Mouse (Mus musculus) heart, postnatal 0 days (tissue): ENCODE results near the gene Dennd4a. TPM values are rescaled to one million over a fixed set of nuclear protein-coding genes. Genes with fewer than 3 reads are reported as not detected.

ENCODE experiments used
- ATAC-seq: fragments of 200-750 bp; cut with Nextera tagmentation; 2 replicates; pipeline ENCODE4 v1.8.0; 2017; ENCODE audit warnings: low read depth, moderate number of reproducible peaks, moderate library complexity; ENCODE audit not compliant: insufficient read depth
- DNase-seq: peaks from one replicate; pipeline ENCODE4 v3.0.0-alpha.2; 2016; ENCODE audit warnings: low spot score
- H3K27ac ChIP-seq: fragments of 300-500 bp; sonication (generic); 2 replicates; pipeline ENCODE4 v1.5.1; 2014; ENCODE audit warnings: low read depth, mild to moderate bottlenecking
- H3K27me3 ChIP-seq: fragments of 300-500 bp; sonication (generic); 2 replicates; pipeline ENCODE4 v1.6.1; 2014; ENCODE audit warnings: low read length, mixed read lengths; ENCODE audit not compliant: control insufficient read depth, insufficient read depth
- H3K36me3 ChIP-seq: fragments of 300-500 bp; sonication (generic); replicated peaks from 2 replicates; pipeline ENCODE4 v1.6.1; 2014; ENCODE audit warnings: low read length, mixed read lengths; ENCODE audit not compliant: control insufficient read depth, insufficient read depth
- H3K4me1 ChIP-seq: fragments of 300-500 bp; sonication (generic); 2 replicates; pipeline ENCODE4 v1.6.1; 2014; ENCODE audit warnings: antibody characterized with exemption; ENCODE audit not compliant: control insufficient read depth, insufficient read depth
- H3K4me2 ChIP-seq: fragments of 300-500 bp; sonication (generic); 2 replicates; pipeline ENCODE4 v1.6.1; 2014; ENCODE audit warnings: low read depth, mild to moderate bottlenecking, low read length, moderate library complexity
- H3K4me3 ChIP-seq: fragments of 300-500 bp; sonication (generic); 2 replicates; pipeline ENCODE4 v1.5.1; 2014; ENCODE audit warnings: low read depth, low read length
- H3K9ac ChIP-seq: fragments of 300-500 bp; sonication (generic); replicated peaks from 2 replicates; pipeline ENCODE4 v1.6.1; 2014; ENCODE audit warnings: low read depth, low read length, mixed read lengths
- H3K9me3 ChIP-seq: fragments of 300-500 bp; sonication (generic); replicated peaks from 2 replicates; pipeline ENCODE4 v1.6.1; 2016; ENCODE audit warnings: low read length; ENCODE audit not compliant: control insufficient read depth
- CTCF ChIP-seq: IDR thresholded peaks from 2 replicates; pipeline ENCODE4 v1.5.1; 2016; ENCODE audit warnings: antibody characterized with exemption, control low read depth, low read depth
- EP300 ChIP-seq: IDR thresholded peaks from 2 replicates; pipeline ENCODE4 v1.6.1; 2016; ENCODE audit warnings: antibody characterized with exemption, low read depth
- WGBS: fragments of 180-500 bp; shearing (Covaris S2); extraction: QIAGEN DNeasy Blood & Tissue Kit; methylation state at CpG from one replicate; pipeline ENCODE4 v1.1.7; 2014; 5-methylcytosine and 5-hydroxymethylcytosine counted together
- polyA plus RNA-seq: library from polyadenylated mRNA; unstranded; fragments of >200 nt; fragmentation: Nextera tagmentation; extraction: Ambion mirVana; gene quantifications from 2 replicates; pipeline ENCODE4 v1.2.1, GENCODE M21; 2015
- total RNA-seq: library from RNA; depleted of rRNA; stranded (reverse); fragments of >200 nt; gene quantifications from 2 replicates; pipeline ENCODE4 v1.2.3, GENCODE M21; 2014; ENCODE audit warnings: low replicate concordance; rRNA removed

Gene Dennd4a
- total and polyA plus RNA-seq, 2 experiments from 2014 or later, result 3.1 to 7.0 TPM

DNA sequence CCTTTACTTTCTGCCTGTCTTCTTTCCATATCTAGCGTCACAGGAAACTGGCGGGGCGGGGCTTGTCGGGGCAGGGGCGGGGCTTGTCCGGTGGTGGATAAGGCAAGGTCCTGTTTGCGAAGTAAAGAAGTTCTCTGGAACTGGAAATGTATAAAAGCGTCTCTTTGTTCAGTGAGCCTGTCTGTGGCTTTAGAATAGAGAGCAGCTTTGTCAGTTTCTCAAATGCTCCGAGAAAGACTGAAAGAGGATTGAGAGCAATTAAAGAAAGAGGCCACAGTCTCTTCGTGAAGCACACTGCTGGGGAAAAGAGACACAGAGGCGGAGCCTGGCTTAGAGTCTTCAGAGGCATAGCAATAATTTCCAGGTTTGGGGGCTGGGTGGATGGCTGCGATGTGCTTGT is 145.2 kb downstream of the Dennd4a start:
- Histone ChIP-seq H3K4me1 (0 out of 2 replicates have a peak, but pooled peaks cover under 1% of the 10 kb centered on the region), H3K9me3 (no peaks in the 10 kb centered on the region), H3K4me3 (no peak overlapping the region), H3K36me3 (no peaks in the 10 kb centered on the region), H3K27me3 (peaks cover 10% of the 10 kb centered on the region; the same call in 1 of the 2 replicates), H3K27ac (no peak overlapping the region), H3K9ac (no peak overlapping the region), H3K4me2 (peak overlapping the region; percentile 28)
- 21% methylated on average over 12 of the region's 12 CpGs for WGBS
- DNase-seq (no peak), ATAC-seq (no peak)
- no peak for TF ChIP-seq CTCF
- no peak for TF ChIP-seq EP300

DNA sequence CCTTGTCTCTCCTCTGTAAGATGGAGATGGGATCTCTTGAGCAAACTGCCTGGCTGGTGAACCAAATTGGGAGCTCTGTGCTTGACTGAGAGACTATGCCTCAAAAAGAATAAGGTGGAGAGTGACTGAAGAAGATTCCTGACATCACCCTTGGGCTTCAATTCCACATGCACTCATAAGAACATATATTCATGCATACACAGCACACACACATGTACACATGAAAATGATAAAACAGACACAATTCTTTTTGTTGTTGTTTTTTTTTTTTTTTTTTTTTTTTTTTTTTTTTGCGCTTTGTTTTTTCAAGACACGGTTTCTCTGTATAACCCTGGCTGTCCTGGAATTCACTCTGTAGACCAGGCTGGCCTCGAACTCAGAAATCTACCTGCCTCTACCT is 146.1 kb downstream of the Dennd4a start:
- no peak for DNase-seq
- no peak overlapping the region for H3K9ac ChIP-seq
- H3K9me3 ChIP-seq, result no peaks in the 10 kb centered on the region
- H3K27me3 ChIP-seq, result peaks cover 2% of the 10 kb centered on the region; the same call in 1 of the 2 replicates
- no peaks in the 10 kb centered on the region for H3K36me3 ChIP-seq
- 74% methylated on average over 3 of the region's 3 CpGs for WGBS
- H3K4me1 ChIP-seq, result peaks cover 7% of the 10 kb centered on the region; the same call in 1 of the 2 replicates
- TF ChIP-seq CTCF (no peak), EP300 (no peak)
- H3K4me3 ChIP-seq, result no peak overlapping the region
- H3K4me2 ChIP-seq, result no peak overlapping the region
- ATAC-seq, result no peak
- H3K27ac ChIP-seq, result no peak overlapping the region

DNA sequence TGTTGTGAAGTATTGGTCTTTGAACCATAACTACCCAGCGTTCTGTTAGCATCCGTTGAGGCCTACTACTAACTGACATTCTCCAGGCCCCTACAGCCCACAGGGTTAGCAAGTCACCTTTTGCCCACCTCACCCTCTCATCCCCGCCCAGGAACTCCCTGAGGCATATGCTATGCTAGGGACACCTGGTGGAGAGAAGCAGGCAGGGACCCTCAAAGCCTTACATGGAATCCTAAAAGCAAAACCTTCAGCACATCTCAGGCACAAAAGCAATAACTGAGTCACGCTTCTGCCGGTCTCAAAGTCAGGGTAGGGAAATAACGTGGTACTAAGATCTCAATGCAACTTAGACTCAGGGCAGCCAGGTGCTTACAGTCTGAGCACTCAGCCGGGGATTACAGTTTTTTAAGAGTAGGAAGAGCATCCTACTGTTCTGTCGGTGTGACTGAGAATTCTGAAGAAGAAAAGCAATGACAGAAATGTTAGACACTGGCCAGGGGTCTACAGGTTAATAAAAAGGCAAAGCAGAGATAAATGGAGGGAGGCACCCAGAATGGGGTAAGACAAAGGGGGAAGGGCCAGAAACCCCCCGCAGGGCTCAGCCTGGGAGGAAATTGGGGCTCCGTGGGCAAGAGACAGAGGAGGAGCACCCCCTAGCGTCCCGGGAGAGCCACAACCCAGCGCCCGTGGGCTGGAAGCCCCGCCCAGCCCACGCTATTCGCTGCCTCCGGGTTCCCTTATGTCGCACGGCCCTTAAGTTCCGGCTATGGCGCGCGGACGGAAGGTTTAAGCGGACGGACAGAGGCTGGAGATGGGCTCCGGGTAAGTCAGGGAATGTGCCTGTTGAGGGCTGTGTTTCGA is 149.2 kb downstream of the Dennd4a start, which contains the start of gene Ints14:
Gene Ints14 (plus strand): TSS at position 789 of the 861 bp plus-strand sequence.
- peak; percentile 98 for ATAC-seq
- WGBS, result 3% methylated on average over 29 of the region's 29 CpGs
- TF ChIP-seq EP300 (no peak), CTCF (peak; percentile 77)

DNA sequence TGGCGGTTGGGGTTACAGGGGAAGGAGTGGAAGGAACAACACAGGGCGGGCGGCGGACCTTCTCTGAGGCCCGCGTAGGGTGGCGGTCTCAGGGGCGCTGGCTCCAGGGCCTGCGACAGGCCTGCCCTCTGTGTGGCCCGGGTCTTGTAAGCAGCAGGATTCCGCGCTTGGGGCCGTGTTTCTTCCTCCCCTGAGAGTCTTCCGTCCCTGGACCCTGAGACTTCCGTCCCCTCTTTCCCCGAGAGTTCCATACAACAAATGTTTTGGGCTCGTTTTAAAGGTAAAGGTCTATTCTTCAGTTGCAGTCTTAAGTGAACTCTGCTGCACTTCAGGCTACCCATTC is 149.8 kb downstream of the Dennd4a start:
- no peaks in the 10 kb centered on the region for H3K9me3 ChIP-seq
- H3K4me1 ChIP-seq, result peaks cover 7% of the 10 kb centered on the region; the same call in 1 of the 2 replicates
- H3K27me3 ChIP-seq, result no peaks in the 10 kb centered on the region
- TF ChIP-seq EP300, result no peak
- H3K9ac ChIP-seq, result peak overlapping the region; percentile 88
- peak overlapping the region; percentile 87 for H3K4me3 ChIP-seq
- under 1% methylated on average over 17 of the region's 17 CpGs for WGBS
- H3K36me3 ChIP-seq, result peaks cover 26% of the 10 kb centered on the region
- ATAC-seq, result peak; percentile 83
- no peak for DNase-seq
- peak overlapping the region; percentile 76 for H3K4me2 ChIP-seq
- peak overlapping the region; percentile 90 for H3K27ac ChIP-seq

More for the DNA sequence above, 149.2 kb downstream of the Dennd4a start, which contains the start of gene Ints14:
- Histone ChIP-seq H3K27ac (peak within 1 kb of the TSS; percentile 90), H3K4me3 (peak within 1 kb of the TSS; percentile 87), H3K4me1 (peaks cover 7% of the 10 kb centered on the region; the same call in 1 of the 2 replicates), H3K36me3 (peaks cover 20% of the 10 kb centered on the region), H3K9me3 (no peaks in the 10 kb centered on the region), H3K4me2 (peak within 1 kb of the TSS; percentile 76), H3K9ac (peak within 1 kb of the TSS; percentile 88), H3K27me3 (no peaks in the 10 kb centered on the region)
- peak; percentile 86 for DNase-seq

Other genes starting within 250 kb of the Dennd4a start
- gene Rab11a, start 73.6 kb upstream of the Dennd4a start, total RNA-seq, result 101 and 180 TPM in 2 replicates
- gene Rab11a, start 73.6 kb upstream of the Dennd4a start, polyA plus RNA-seq, result 424 and 438 TPM in 2 replicates
- gene Slc24a1, start 140.3 kb downstream of the Dennd4a start, total RNA-seq, result 0.08 TPM in 1 of 2 replicates, not detected in the other
- 0.05 TPM in 2 replicates for gene Slc24a1, start 140.3 kb downstream of the Dennd4a start, polyA plus RNA-seq
- gene Ints14, start 149.6 kb downstream of the Dennd4a start, total RNA-seq, result 34.6 and 36.4 TPM in 2 replicates
- 26.2 and 26.5 TPM in 2 replicates for gene Ints14, start 149.6 kb downstream of the Dennd4a start, polyA plus RNA-seq
- 24.6 and 37.4 TPM in 2 replicates for gene Hacd3, start 210.4 kb downstream of the Dennd4a start, total RNA-seq
- gene Hacd3, start 210.4 kb downstream of the Dennd4a start, polyA plus RNA-seq, result 35.8 and 37.4 TPM in 2 replicates
- gene Dpp8, start 221.1 kb downstream of the Dennd4a start, total RNA-seq, result 39.4 TPM in 2 replicates
- gene Dpp8, start 221.1 kb downstream of the Dennd4a start, polyA plus RNA-seq, result 15.7 and 17.5 TPM in 2 replicates